Mouse (Mus musculus): ENCODE data around the gene Cdca5. TPM values are rescaled to one million over a fixed set of nuclear protein-coding genes. Genes with fewer than 3 reads are reported as not detected.
"Not testable (repeated sequence)": the region's sequence is repeated elsewhere in the genome, so short reads cannot be mapped to it uniquely, and the experiment has no call there.

The Cdca5 gene
- polyA plus RNA-seq (2015; fragmentation: Nextera tagmentation; extraction: Ambion mirVana), result 34.5 and 35.4 TPM in 2 replicates

DNA sequence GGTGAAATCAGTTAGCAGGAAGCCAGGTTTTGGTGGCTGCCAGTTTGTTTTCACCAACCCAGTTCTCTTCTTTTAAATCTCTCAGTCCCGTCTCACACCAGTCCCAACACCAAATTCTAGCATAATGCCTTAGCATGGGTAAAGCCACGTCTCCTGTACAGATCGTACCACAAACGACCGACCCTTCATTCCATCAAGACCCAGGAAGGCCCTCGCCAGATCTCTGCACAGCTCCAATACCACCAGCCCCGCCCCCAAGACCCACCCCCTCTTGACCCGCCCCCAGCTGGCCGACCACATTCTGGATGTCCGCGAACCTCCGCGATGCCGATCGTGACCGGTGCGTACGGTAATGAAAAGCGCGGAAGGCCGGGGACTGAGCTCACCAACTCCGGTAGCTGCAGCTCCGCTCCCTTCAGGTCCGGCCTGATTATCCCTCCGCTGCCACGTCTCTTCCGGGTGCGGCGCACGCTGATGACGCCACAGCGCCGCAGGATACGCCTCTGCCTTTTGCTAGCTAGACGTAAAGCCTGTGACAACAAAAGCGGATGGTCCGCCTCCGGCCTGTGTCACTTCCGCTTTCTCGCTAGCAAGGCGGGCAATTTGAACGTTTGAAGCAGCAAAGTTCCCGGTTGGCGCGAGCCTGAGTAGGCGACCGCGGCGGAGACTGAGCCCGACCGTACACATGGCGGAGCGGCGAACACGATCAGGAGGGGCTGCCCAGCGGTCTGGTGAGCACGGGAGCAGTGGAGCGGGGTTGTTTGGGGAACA, at the start of gene Cdca5, which contains the start of gene Zfpl1:
TSS of gene Cdca5 (plus strand) at position 506 of the 771 bp plus-strand sequence.
TSS of gene Zfpl1 (minus strand) at position 479 of the 771 bp plus-strand sequence.
- peak within 1 kb of the TSS; percentile 85 for H3K4me2 ChIP-seq
- H3K27me3 ChIP-seq, result no peaks in the 10 kb centered on the region
- peak within 1 kb of the TSS; percentile 76 for H3K9ac ChIP-seq
- peak; percentile 87 for ATAC-seq (ENCODE audit: insufficient read depth)
- peak within 1 kb of the TSS; percentile 92 for H3K27ac ChIP-seq (replicated peaks)
- H3K9me3 ChIP-seq (replicated peaks), result no peaks in the 10 kb centered on the region
- H3K4me3 ChIP-seq (replicated peaks), result peak within 1 kb of the TSS; percentile 81
- WGBS (ENCODE audit: insufficient replicate concordance), result under 1% methylated on average over 58 of the region's 58 CpGs
- peaks cover 70% of the 10 kb centered on the region for H3K36me3 ChIP-seq (replicated peaks)
- peaks cover 39% of the 10 kb centered on the region for H3K4me1 ChIP-seq (replicated peaks)

- Histone ChIP-seq H3K4me3 (replicated peaks) (no peak overlapping the region), H3K27me3 (no peaks in the 10 kb centered on the region), H3K9me3 (replicated peaks) (no peaks in the 10 kb centered on the region), H3K9ac (no peak overlapping the region), H3K4me2 (no peak overlapping the region), H3K36me3 (replicated peaks) (no peaks in the 10 kb centered on the region), H3K4me1 (replicated peaks) (peaks cover 7% of the 10 kb centered on the region; the same call in 1 of the 2 replicates), H3K27ac (replicated peaks) (no peak overlapping the region)
- 38% methylated on average over 9 of the region's 9 CpGs for WGBS (ENCODE audit: insufficient replicate concordance)
- no peak for ATAC-seq (ENCODE audit: insufficient read depth)
Measured at GRCm38 (mm10) chr19:6035966-6036585, 48.7 kb upstream of the Cdca5 start.

- Histone ChIP-seq H3K9me3 (replicated peaks) (no peaks in the 10 kb centered on the region), H3K9ac (no peak overlapping the region), H3K4me1 (replicated peaks) (peaks cover 7% of the 10 kb centered on the region; the same call in 1 of the 2 replicates), H3K27ac (replicated peaks) (no peak overlapping the region), H3K36me3 (replicated peaks) (no peaks in the 10 kb centered on the region), H3K4me3 (replicated peaks) (no peak overlapping the region), H3K27me3 (no peaks in the 10 kb centered on the region), H3K4me2 (no peak overlapping the region)
- no peak for ATAC-seq (ENCODE audit: insufficient read depth)
Measured at GRCm38 (mm10) chr19:6037695-6038094, 47.1 kb upstream of the Cdca5 start.

- WGBS (ENCODE audit: insufficient replicate concordance), result 61% methylated on average over 7 of the region's 7 CpGs
- ATAC-seq (ENCODE audit: insufficient read depth), result no peak
- H3K27ac ChIP-seq (replicated peaks), result no peak overlapping the region
Measured at GRCm38 (mm10) chr19:6038326-6038725, 46.5 kb upstream of the Cdca5 start.

GRCm38 (mm10) chr19:6040002-6040401, 44.8 kb upstream of the Cdca5 start:
- Histone ChIP-seq H3K36me3 (replicated peaks) (no peaks in the 10 kb centered on the region), H3K27ac (replicated peaks) (no peak overlapping the region), H3K9ac (no peak overlapping the region), H3K4me3 (replicated peaks) (no peak overlapping the region), H3K9me3 (replicated peaks) (no peaks in the 10 kb centered on the region), H3K27me3 (no peaks in the 10 kb centered on the region), H3K4me1 (replicated peaks) (peaks cover 17% of the 10 kb centered on the region), H3K4me2 (no peak overlapping the region)
- no peak for ATAC-seq (ENCODE audit: insufficient read depth)

More at GRCm38 (mm10) chr19:6038326-6038725, 46.5 kb upstream of the Cdca5 start:
- Histone ChIP-seq H3K9ac (no peak overlapping the region), H3K4me1 (replicated peaks) (peaks cover 7% of the 10 kb centered on the region; the same call in 1 of the 2 replicates), H3K27me3 (no peaks in the 10 kb centered on the region), H3K4me2 (no peak overlapping the region), H3K9me3 (replicated peaks) (no peaks in the 10 kb centered on the region), H3K4me3 (replicated peaks) (no peak overlapping the region), H3K36me3 (replicated peaks) (no peaks in the 10 kb centered on the region)

DNA sequence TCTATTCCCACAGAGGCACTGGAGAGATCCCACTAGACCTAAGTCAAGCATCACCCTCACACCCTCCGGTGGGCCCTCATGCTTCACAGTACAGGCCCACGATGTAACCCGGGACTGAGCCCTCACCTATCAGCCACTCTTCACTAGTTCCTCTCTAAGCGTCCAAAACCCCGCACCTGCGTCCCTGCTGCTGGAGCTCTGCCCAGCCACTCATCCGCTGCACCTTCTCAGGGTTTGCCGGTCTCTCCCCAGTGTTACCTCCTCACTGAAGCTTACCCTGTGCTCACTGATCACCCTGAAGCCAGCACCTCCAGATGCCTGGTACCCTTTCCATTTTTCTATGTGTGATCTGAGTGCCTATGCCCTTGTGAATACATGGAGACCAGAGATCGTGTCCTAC, 42.5 kb upstream of the Cdca5 start:
- no peak overlapping the region for H3K9ac ChIP-seq

GRCm38 (mm10) chr19:6044102-6044501, 40.7 kb upstream of the Cdca5 start:
- H3K27ac ChIP-seq (replicated peaks); H3K27me3 ChIP-seq; H3K9me3 ChIP-seq (replicated peaks); ATAC-seq (ENCODE audit: insufficient read depth); H3K4me3 ChIP-seq (replicated peaks); H3K4me2 ChIP-seq; H3K9ac ChIP-seq: not testable (repeated sequence)
- Histone ChIP-seq H3K36me3 (replicated peaks) (peaks cover 13% of the 10 kb centered on the region), H3K4me1 (replicated peaks) (peaks cover 36% of the 10 kb centered on the region)
- 30% methylated on average over 4 of the region's 4 CpGs for WGBS (ENCODE audit: insufficient replicate concordance)

More for the DNA sequence above, 42.5 kb upstream of the Cdca5 start:
- Histone ChIP-seq H3K27me3 (no peaks in the 10 kb centered on the region), H3K9me3 (replicated peaks) (no peaks in the 10 kb centered on the region), H3K27ac (replicated peaks) (no peak overlapping the region), H3K4me3 (replicated peaks) (no peak overlapping the region), H3K36me3 (replicated peaks) (no peaks in the 10 kb centered on the region), H3K4me1 (replicated peaks) (peaks cover 21% of the 10 kb centered on the region), H3K4me2 (no peak overlapping the region)
- 75% methylated on average over 9 of the region's 9 CpGs for WGBS (ENCODE audit: insufficient replicate concordance)
- ATAC-seq (ENCODE audit: insufficient read depth), result no peak

DNA sequence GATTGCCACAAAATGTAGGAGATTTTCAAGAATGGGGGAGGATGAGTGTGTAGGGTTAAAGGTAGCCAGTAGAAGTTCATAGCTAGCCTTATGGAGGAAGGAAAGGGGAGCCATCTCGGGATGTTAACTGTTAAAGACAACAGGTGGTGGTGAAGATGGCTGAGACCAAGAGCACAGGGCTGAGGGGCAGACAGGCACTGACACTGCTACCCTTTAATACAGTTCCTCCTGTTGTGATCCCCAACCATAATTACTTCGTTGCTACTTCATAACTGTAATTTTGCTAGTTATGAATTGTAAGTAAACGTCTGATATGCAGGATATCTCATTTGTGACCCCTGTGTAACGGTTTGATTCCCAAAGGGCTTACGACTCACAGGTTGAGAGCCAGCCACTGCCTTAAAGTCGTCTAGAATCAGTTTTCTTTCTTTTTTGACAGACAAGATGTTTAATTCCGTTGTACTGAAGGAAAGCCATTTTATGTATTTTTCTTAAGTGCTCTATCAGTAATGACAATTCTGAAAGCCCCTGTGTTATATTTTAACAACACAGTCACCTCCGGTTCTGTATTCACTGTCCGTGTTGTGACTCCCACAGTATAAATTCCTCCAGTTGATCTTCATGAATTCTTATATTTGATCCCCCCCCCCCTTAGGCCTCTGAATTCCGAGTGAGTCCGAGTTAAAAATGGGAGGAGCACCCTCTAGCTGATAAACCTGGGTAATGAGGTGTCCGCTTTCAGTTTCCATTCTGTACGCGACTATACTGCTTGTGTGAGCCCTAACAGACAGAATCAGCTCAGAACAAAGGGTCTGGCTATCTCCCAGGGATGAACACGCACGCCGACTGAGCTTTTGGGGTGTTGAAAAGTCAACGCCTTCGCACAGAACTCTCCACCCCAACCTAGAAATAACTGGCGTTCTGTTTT, 39.2 kb upstream of the Cdca5 start:
- ATAC-seq (ENCODE audit: insufficient read depth), result peak; percentile 55
- H3K9ac ChIP-seq, result peak overlapping the region; percentile 73
- H3K36me3 ChIP-seq (replicated peaks), result peaks cover 28% of the 10 kb centered on the region
- 12% methylated on average over 20 of the region's 20 CpGs for WGBS (ENCODE audit: insufficient replicate concordance)
- no peaks in the 10 kb centered on the region for H3K27me3 ChIP-seq
- peak overlapping the region; percentile 87 for H3K4me3 ChIP-seq (replicated peaks)
- H3K9me3 ChIP-seq (replicated peaks), result no peaks in the 10 kb centered on the region
- H3K4me2 ChIP-seq, result peak overlapping the region; percentile 77
- H3K4me1 ChIP-seq (replicated peaks), result peaks cover 42% of the 10 kb centered on the region
- peak overlapping the region; percentile 99 for H3K27ac ChIP-seq (replicated peaks)

DNA sequence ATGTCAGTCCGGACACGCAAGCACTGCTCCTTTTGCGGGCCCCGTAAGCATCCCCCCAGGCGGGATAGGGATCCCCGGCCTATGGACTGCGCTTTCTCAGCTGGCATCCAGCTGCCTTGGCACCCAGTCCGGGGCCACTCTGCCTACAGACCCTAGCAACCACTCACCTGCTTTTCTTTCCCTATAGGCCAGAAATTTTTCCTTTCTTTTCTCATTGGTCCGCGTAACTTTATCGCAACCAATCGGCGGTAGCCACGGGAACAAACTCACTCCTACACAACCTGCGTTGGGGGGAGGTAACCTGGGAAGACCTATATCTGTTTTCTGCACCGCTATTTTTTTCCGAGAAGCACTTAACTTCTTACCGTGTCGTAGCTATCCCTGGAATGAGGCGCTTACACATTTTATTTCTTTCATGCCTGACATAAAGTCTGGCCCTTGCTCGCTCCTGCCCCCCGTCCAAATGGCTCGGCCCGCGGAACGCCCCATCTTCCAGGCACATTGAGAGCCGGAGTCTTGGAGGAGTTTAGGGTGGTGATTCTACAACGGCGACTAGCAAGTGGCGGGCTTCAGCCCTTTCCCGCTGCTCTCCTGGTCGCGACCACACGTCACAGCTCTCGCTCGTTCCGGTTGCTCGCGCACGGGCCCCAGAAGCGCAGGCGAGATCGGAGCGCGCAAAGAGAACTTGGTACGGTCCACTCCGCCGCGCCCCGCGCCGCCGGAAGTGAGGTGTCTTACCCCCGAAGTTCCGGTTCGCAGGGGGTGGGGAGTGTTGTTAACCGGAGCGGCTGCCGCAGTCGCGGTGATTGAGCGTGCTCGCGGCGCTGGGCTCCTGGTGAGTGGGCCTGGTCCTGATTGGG, 38.3 kb upstream of the Cdca5 start, which contains the start of gene Syvn1:
TSS of gene Syvn1 (plus strand) at position 283 of the 860 bp plus-strand sequence.
- Histone ChIP-seq H3K9ac (peak within 1 kb of the TSS; percentile 73), H3K27me3 (no peaks in the 10 kb centered on the region), H3K9me3 (replicated peaks) (no peaks in the 10 kb centered on the region), H3K4me2 (peak within 1 kb of the TSS; percentile 77), H3K27ac (replicated peaks) (peak within 1 kb of the TSS; percentile 99), H3K36me3 (replicated peaks) (peaks cover 37% of the 10 kb centered on the region), H3K4me1 (replicated peaks) (peaks cover 48% of the 10 kb centered on the region), H3K4me3 (replicated peaks) (peak within 1 kb of the TSS; percentile 87)
- WGBS (ENCODE audit: insufficient replicate concordance), result under 1% methylated on average over 65 of the region's 65 CpGs
- ATAC-seq (ENCODE audit: insufficient read depth), result peak; percentile 90

Measured in liver, embryonic 15.5 days (tissue).